In the genomic region with DNA sequence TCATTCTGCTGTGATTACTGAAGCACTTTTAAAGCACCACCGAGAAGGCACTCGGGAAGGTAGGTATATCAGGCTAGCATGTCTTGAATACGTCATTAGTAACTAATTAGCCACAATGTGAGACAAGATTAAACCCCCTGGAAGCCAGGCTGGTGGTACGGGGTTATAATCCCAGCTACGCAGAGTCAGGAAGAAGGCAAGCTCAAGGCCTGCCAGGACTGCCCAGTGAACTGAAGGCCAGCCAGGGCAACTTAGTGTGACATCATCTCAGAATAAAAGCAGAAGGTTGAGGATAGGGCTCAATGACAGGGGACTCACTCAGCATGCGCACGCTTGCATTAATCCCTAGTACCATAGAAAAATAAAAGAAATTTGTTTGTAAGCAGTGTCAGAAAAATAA, we compare ENCODE assay signal across 26 mouse cellular contexts. TPM values are rescaled to one million over a fixed set of nuclear protein-coding genes. Genes with fewer than 3 reads are reported as not detected.
A peak's percentile ranks its signal among the peaks of the same experiment; 100 is the strongest.
DNase-seq lines count a peak whose midpoint lies in the region; ATAC-seq and TF ChIP-seq lines count a peak whose summit lies in the region.
"Had no signal": no experiment of that assay in that cellular context is flagged by ENCODE, and none has a peak within 500 bp of the region (broad histone marks: within the 10 kb centered on the region; RNA-seq: fewer than 3 reads in every experiment).

No protein-coding gene starts in this region.

- H3K4me1 ChIP-seq in heart, embryonic 13.5 days: no peaks in the 10 kb centered on the region
- H3K4me1 ChIP-seq in spleen, adult 2 months (ENCODE audit: control insufficient read depth, insufficient read depth, insufficient read length): no peaks in the 10 kb centered on the region
- H3K4me1 ChIP-seq in bone marrow macrophage, adult 2 months (ENCODE audit: control insufficient read depth, insufficient read depth, low read length): peaks cover 22% of the 10 kb centered on the region
- H3K4me1 ChIP-seq in midbrain, embryonic 16.5 days (ENCODE audit: control insufficient read depth, insufficient read depth, low read length): no peaks in the 10 kb centered on the region
- H3K4me1 ChIP-seq: hindbrain, embryonic 10.5 days; midbrain, embryonic 10.5 days; midbrain, embryonic 15.5 days had no signal

- ATAC-seq in heart, embryonic 13.5 days (ENCODE audit: extremely low read depth, insufficient number of reproducible peaks, low FRiP score, low TSS enrichment): no peak
- ATAC-seq in midbrain, embryonic 16.5 days: no peak
- ATAC-seq: forebrain, embryonic 14.5 days; hindbrain, embryonic 16.5 days; midbrain, embryonic 15.5 days had no signal

- H3K27ac ChIP-seq in heart, embryonic 13.5 days (replicated peaks): 0 out of 2 replicates have a peak overlapping the region, but pooled peaks have one; percentile 53
- peak overlapping the region; percentile 38 for H3K27ac ChIP-seq in spleen, adult 2 months (ENCODE audit: insufficient read depth, low read length)
- 0 out of 2 replicates have a peak overlapping the region, but pooled peaks have one; percentile 2 for H3K27ac ChIP-seq in bone marrow macrophage, adult 2 months (ENCODE audit: insufficient read depth, low read depth, low read length)
- H3K27ac ChIP-seq in midbrain, embryonic 16.5 days (ENCODE audit: low read length): no peak overlapping the region
- H3K27ac ChIP-seq: hindbrain, embryonic 10.5 days; layer of hippocampus, adult 2 months; midbrain, embryonic 10.5 days; midbrain, embryonic 15.5 days had no signal

- H3K4me2 ChIP-seq in heart, embryonic 13.5 days: no peak overlapping the region
- no peak overlapping the region for H3K4me2 ChIP-seq in midbrain, embryonic 16.5 days (ENCODE audit: low read length)
- H3K4me2 ChIP-seq: heart, embryonic 11.5 days; midbrain, embryonic 15.5 days had no signal

- no peaks in the 10 kb centered on the region for H3K27me3 ChIP-seq in heart, embryonic 13.5 days (replicated peaks)
- H3K27me3 ChIP-seq in spleen, adult 2 months (ENCODE audit: control insufficient read depth, insufficient read depth, low read length): no peaks in the 10 kb centered on the region
- H3K27me3 ChIP-seq in midbrain, embryonic 16.5 days (ENCODE audit: control insufficient read depth, insufficient read depth, low read depth, low read length): no peaks in the 10 kb centered on the region
- H3K27me3 ChIP-seq: midbrain, embryonic 15.5 days had no signal

- intact Hi-C loops in heart, postnatal 10 days (cut with DNase I): no loop called here
- intact Hi-C loops in left cerebral cortex, postnatal 10 days (cut with DNase I): no loop called here

- TF ChIP-seq CTCF in spleen, adult 2 months (IDR thresholded peaks at IDR 0.05; ENCODE audit: extremely low read depth, insufficient read depth, insufficient read length, insufficient replicate concordance): no peak
- TF ChIP-seq CTCF in bone marrow macrophage, adult 2 months (IDR thresholded peaks at IDR 0.05; ENCODE audit: low read depth, low read length): no peak

- peaks cover 29% of the 10 kb centered on the region for H3K36me3 ChIP-seq in heart, embryonic 13.5 days
- peaks cover 1% of the 10 kb centered on the region; the same call in 1 of the 2 replicates for H3K36me3 ChIP-seq in spleen, adult 2 months (ENCODE audit: control insufficient read depth, insufficient read depth, low read length)
- no peaks in the 10 kb centered on the region for H3K36me3 ChIP-seq in midbrain, embryonic 16.5 days (ENCODE audit: control insufficient read depth, insufficient read depth, low read length)
- H3K36me3 ChIP-seq: midbrain, embryonic 15.5 days had no signal

- no peak for TF ChIP-seq POLR2A in spleen, adult 2 months (IDR thresholded peaks at IDR 0.05; ENCODE audit: low read depth, low read length)
- no peak for TF ChIP-seq POLR2A in bone marrow macrophage, adult 2 months (IDR thresholded peaks at IDR 0.05; ENCODE audit: borderline replicate concordance, low read depth, low read length)

- no peak overlapping the region for H3K9ac ChIP-seq in heart, embryonic 13.5 days
- H3K9ac ChIP-seq in midbrain, embryonic 16.5 days (ENCODE audit: low read depth, low read length): no peak overlapping the region
- H3K9ac ChIP-seq: midbrain, embryonic 15.5 days had no signal

- H3K4me3 ChIP-seq in heart, embryonic 13.5 days: no peak overlapping the region
- no peak overlapping the region for H3K4me3 ChIP-seq in spleen, adult 2 months (ENCODE audit: extremely low read depth, insufficient read depth, insufficient read length)
- H3K4me3 ChIP-seq in bone marrow macrophage, adult 2 months (ENCODE audit: insufficient read depth, low read length): no peak overlapping the region
- H3K4me3 ChIP-seq in midbrain, embryonic 16.5 days (ENCODE audit: low read depth, low read length): no peak overlapping the region
- H3K4me3 ChIP-seq: hindbrain, embryonic 10.5 days; layer of hippocampus, adult 2 months; midbrain, embryonic 10.5 days; midbrain, embryonic 15.5 days had no signal

- H3K9me3 ChIP-seq in heart, embryonic 13.5 days: no peaks in the 10 kb centered on the region
- H3K9me3 ChIP-seq in midbrain, embryonic 16.5 days (replicated peaks; ENCODE audit: control insufficient read depth, low read length, poor library complexity, severe bottlenecking): no peaks in the 10 kb centered on the region
- H3K9me3 ChIP-seq: hindbrain, embryonic 10.5 days; midbrain, embryonic 10.5 days; midbrain, embryonic 15.5 days had no signal

- DNase-seq in heart, postnatal 10 days: no peak
- DNase-seq in spleen, adult 2 months (ENCODE audit: low read depth in 1 of 2, low spot score in 2 of 2): no peak
- DNase-seq in spleen, postnatal 4 days (ENCODE audit: low spot score in 2 of 2): no peak
- DNase-seq in left cerebral cortex, postnatal 10 days (ENCODE audit: extremely low spot score in 1 of 2, low spot score in 2 of 2): no peak
- DNase-seq: cerebellum, adult 11 months; cerebellum, adult 9-10 months; cerebellum, postnatal 36 days; gastrocnemius, postnatal 14 days; kidney, adult 18-20 months; kidney, postnatal 36 days; left cerebral cortex, postnatal 4 days; lung, adult 2 months; lung, postnatal 14 days; right cerebral cortex, postnatal 25 days; thymus, adult 2 months; thymus, postnatal 4 days had no signal

- WGBS in heart, embryonic 13.5 days: 70% methylated on average over 7 of the region's 7 CpGs
- 90% methylated on average over 7 of the region's 7 CpGs for WGBS in spleen, adult 2 months
- WGBS in midbrain, embryonic 16.5 days: 84% methylated on average over 7 of the region's 7 CpGs

RNA-seq across cellular contexts. Expression of a gene that starts 53.7 kb away (rescaled TPM):
- polyA plus RNA-seq in heart, embryonic 13.5 days (2015; fragmentation: Nextera tagmentation; extraction: Ambion mirVana): 85.3 and 93.2 TPM in 2 replicates
- total RNA-seq in heart, postnatal 10 days (2021): 10 to 100 TPM; 49.8 to 53.1 TPM
- polyA plus RNA-seq in spleen, adult 2 months (2012; rRNA removed): 30.0 and 30.7 TPM in 2 replicates
- polyA plus RNA-seq in bone marrow macrophage, adult 2 months (2012; ENCODE audit: insufficient read depth, insufficient read length, missing spikeins): 178 and 230 TPM in 2 replicates
- total RNA-seq in left cerebral cortex, postnatal 10 days (2021): 100 to 1,000 TPM; 165 to 171 TPM
- 104 and 128 TPM in 2 replicates for polyA plus RNA-seq in midbrain, embryonic 16.5 days (2015; fragmentation: Nextera tagmentation; extraction: Ambion mirVana)

RNA-seq across cellular contexts. Expression of a gene that starts 53.8 kb away (rescaled TPM):
- 20.5 and 22.6 TPM in 2 replicates for polyA plus RNA-seq in heart, embryonic 13.5 days (2015; fragmentation: Nextera tagmentation; extraction: Ambion mirVana)
- total RNA-seq in heart, postnatal 10 days (2021): 1 to 10 TPM; 8.7 to 9.3 TPM
- polyA plus RNA-seq in spleen, adult 2 months (2012; rRNA removed): 2.0 and 2.5 TPM in 2 replicates
- 7.2 and 8.3 TPM in 2 replicates for polyA plus RNA-seq in bone marrow macrophage, adult 2 months (2012; ENCODE audit: insufficient read depth, insufficient read length, missing spikeins)
- total RNA-seq in left cerebral cortex, postnatal 10 days (2021): 10 to 100 TPM; 10.6 to 11.0 TPM
- polyA plus RNA-seq in midbrain, embryonic 16.5 days (2015; fragmentation: Nextera tagmentation; extraction: Ambion mirVana): 29.5 and 29.8 TPM in 2 replicates
